Mouse (Mus musculus) cerebellum, postnatal 36 days (tissue): ENCODE results near the gene Tex2.
"Not testable (repeated sequence)": the region's sequence is repeated elsewhere in the genome, so short reads cannot be mapped to it uniquely, and the experiment has no call there.

Experiments used
- DNase-seq, 2 experiments: peaks; one replicate each; pipeline ENCODE4 v3.0.0; 2021 to 2022; ENCODE audit warnings: mixed read lengths in 2 of 2

Gene Tex2

GRCm38 (mm10) chr11:106502631-106503424 is 110.4 kb downstream of the Tex2 start:
- no peak for DNase-seq

GRCm38 (mm10) chr11:106502159-106502505 is 111.1 kb downstream of the Tex2 start:
- DNase-seq, result no peak

- peak; percentile 56 to 60 for DNase-seq
Observed at GRCm38 (mm10) chr11:106501308-106502158, 111.7 kb downstream of the Tex2 start.

DNA sequence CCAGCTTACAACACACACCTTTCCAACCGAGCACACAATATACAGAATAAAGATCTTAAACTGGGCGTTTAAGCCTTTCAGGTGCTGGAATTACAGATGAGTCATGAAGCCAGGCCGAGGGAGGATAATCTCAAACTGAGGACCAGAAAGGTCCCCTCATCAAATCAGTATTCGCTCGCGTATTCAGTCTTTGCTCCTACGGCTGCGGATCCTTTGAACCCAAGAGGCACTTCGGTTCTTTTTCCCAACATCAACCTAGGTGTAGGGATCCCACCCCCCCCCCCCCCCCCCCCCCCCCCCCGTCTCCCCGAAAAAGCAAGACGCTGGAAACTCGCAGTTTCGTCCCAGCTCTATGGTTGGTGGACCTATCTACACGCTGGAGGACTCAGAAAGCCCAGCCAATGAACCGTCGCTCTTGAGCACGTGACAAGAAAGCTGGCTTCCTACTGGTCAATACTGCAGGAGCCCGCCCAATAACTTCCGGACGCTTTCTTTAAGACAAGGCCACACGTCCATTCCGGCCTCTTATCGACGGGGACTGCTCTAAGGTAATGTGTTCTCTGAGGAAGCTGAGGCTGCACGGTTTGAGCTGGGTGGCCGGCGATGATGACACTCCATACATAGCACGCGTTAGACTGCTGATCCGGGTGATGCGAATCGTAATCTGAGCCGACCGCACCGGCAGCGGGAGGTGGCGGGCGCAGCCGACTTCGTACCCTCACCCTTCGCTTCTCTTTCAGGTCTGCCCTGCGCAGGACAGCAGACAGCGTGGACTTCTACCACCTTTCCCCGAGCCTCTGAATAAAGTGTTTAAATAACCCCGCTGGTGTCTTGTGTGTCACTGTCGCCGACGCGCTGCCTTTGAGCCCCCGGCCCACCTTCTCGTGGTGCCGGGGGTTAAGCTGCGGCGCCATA is 112.6 kb downstream of the Tex2 start:
- DNase-seq, result peak; percentile 92 to 97

DNA sequence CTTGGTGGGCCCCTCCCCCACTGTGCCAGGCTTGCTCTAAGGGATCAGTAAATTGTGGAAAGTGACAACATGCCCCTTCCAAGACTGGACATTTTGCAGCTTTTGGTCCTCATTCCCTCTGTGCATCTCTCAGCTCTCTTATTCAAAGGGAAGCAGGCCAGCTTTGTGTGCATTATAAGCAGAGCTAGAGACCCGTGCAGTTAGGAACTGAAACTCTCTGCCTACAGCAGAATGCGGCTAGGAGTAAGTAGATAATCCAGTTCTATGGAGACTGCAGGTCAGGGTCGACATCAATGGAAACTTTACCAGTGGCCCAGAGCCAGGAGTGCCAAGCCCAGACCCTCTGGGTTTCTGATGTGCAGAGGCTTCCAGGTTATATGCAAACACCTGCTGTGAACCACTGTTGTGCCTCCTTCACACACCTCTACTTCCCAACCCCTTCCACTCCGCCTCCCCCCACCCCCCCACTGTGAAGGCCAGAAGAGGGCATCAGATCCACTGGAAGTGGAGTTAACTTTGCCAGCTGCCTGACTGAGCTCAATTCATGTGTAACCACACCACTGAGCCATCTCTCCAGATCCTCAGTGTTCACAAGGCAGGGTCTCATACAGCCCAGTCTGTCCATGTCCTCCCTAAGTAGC is 114.4 kb downstream of the Tex2 start:
- DNase-seq, result no peak

DNA sequence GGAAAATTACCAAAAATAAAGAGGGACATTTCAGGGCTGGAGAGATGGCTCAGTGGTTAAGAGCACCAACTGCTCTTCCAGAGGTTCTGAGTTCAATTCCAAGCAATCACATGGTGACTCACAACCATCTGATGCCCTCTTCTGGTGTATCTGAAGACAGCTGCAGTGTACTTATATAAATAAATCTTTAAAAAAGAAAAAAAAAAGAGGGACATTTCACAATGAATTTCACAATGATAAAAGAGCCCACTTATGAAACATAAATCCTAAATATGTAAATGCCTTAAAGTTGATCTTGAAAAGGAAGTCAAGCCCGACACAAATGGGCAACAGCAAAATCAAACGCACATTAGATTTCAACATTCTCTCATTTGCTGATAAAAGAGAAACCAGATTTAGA is 115.3 kb downstream of the Tex2 start:
- no peak for DNase-seq

- not testable (repeated sequence) for DNase-seq
Observed at GRCm38 (mm10) chr11:106497009-106497408, 116.2 kb downstream of the Tex2 start.

DNA sequence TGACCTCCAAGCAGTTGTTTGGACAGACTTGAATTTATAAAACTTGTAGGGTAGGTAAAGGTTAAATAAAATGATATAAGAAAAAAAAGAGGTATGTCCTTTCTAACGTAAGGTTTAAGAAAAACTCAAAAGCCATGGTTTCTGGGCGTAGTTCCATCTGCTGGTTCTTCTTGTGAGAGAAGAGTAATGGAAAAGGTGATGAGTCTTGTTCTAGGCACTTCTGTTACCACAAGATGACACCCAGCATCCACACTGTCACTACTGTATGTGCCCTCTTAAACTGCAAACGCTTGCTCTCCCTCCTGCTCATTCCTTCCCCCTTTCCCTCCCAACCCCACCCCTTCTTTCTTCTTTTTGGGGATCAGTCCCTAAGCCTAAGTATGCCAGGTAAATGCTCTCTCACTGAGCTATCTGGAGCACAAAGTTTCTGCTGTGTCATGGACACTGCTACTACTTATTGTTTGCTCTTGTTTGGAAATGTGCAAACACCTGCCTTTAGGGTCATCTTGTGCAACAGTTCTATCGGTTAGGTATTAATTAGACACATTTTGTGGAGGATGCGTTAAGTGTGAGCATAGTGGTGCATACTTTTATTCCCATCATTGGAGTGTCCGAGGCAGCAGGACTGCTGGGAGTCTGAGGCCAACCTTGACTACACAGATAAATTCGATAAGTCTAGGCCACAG is 120.1 kb downstream of the Tex2 start:
- no peak for DNase-seq

DNA sequence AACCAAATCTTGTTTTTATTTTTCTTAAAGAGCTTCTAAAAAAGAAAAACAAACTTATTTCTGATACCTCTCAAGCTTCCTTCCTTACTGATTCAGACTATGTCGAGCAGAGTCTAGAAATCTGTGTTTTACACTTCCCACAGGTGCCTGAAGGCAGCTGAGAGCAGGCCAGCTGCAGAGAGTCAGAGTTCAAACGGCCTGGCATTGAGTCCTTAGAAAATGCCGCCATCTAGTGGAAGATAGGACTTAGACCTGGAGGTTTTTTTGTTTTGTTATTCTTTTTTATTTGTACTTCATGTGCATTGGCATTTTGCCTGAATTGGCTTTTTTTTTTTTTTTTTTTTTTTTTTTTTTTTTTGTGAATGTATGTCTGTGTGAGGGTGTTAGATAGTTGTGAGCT is 121.8 kb downstream of the Tex2 start:
- peak; percentile 43 to 46 for DNase-seq

DNA sequence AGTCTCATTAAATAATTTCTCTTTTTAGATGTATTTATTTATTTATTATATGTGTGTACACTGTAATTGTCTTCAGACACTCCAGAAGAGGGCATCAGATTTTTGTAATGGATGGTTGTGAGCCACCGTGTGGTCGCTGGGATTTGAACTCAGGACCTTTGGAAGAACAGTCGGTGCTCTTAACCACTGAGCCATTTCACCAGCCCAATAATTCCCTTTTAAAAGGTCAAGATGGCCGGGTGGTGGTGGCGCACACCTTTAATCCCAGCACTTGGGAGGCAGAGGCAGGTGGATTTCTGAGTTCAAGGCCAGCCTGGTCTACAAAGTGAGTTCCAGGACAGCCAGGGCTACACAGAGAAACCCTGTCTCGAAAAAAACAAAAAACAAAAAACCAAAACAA is 122.6 kb downstream of the Tex2 start:
- not testable (repeated sequence) for DNase-seq

GRCm38 (mm10) chr11:106490057-106490456 is 123.2 kb downstream of the Tex2 start:
- no peak for DNase-seq

DNA sequence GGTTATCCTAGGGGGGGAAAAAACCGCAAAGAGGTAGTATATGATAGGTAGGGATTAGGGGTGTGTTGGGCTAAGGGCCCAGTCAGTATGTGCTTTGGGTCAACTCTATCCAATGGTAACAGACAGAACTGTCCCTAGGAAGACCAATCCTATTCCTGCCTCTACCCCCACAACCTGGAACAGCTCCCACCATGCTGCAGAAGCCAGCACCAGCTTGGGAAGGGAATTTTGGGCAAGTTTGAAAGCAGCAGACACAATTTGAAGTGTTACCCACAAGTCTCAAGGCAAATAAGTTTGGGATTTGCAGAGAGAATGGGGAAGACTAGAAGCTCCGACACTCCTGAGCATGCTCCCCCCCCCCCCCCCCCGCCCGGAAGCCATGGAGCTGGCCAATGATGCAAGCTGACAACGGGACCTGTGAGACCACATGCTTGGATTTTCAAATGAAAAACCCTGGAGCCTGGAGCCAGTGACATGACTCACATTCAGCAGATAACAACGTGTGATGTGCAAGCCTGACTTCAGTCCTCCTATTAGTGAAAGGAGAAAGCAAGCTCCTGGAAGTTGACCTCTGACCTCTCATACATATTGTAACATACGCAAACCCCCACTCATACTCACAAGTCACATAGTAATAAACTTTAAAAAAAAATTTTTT is 124.1 kb downstream of the Tex2 start:
- DNase-seq, result no peak

GRCm38 (mm10) chr11:106488126-106488561 is 125.1 kb downstream of the Tex2 start:
- no peak for DNase-seq

GRCm38 (mm10) chr11:106487733-106488115 is 125.5 kb downstream of the Tex2 start, which contains the start of gene Ern1:
Gene Ern1 (minus strand): TSS chr11:106487852.
- peak; percentile 93 to 96 for DNase-seq

DNA sequence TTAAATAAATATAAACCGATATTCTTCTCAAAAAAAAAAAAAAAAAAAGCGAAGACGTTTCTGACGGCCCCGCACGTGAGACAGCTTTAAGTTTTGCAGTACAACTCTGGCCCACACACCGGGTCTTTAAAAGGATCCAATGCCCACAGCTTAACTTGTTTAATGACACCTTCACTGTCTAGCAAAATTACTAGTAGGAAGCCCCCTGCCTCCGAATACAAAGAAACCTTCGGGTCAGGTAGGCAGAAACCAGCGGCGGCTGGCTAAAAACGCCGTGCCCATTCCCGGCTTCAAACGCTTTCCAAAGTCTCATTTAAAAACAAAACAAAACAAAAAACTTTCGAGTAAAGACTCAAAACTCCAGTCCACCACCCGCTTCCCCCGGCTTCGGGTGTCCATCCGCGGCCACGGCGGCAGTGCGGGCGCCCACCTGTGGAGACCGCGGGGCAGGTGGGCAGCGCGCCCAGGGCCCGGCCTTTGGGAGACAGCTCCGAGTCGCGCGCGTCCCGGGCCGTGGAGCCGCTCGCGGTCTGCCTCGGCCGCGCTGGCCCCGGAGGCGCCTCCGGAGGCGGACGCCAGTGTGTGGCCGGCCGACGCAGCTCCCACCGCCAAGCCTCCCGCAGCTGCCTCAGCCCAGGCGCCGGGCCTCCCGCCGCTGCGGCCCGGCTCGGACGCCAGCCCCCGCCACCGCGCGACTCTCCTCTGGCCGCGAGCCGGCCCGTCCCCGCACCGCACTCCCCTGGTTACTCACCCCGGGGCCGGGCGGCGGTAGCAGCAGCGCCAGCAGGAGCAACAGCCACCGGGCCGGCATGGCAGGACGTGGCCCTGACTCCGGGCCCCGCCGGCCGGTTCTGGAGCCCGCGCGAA is 126.1 kb downstream of the Tex2 start:
- DNase-seq, result peak; percentile 56 to 65

DNA sequence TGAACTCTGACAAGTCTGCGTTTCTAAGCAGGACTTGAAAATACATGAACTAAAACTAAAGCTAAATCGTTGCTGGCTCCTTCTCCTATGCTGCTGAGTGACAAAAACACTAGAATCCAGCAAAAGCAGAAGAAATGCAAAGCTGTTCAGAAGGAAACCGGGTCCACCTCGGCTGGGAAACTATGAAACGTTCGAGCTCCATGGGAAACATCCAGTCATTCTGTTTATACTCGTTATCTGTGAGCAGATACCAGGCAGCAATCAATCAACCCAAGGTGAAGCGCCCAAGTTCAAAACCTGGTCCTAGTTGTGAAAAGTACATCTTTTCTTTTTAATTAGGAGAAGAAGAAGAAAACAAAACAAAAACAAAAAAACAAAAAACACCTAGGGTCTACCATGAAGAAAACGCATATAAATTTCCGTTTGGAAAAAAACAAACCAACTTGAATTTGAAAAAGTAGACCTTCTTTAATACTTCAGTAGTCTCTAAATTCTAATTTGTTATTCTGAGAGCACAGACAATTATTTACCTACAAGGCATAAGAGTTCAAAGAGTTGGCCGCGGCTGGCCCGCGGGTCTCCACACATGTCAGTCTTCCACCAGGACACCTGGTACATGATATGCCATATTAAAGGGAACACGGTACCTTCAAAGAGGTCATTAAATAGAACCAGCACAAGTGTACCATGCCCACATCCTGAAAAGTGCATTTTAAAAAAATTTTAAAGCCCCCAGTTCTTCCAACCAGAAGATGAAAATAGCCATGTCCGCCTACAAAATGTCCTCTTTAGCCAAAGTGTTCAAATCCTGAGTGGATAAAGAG is 127.0 kb downstream of the Tex2 start:
- DNase-seq, result no peak

DNA sequence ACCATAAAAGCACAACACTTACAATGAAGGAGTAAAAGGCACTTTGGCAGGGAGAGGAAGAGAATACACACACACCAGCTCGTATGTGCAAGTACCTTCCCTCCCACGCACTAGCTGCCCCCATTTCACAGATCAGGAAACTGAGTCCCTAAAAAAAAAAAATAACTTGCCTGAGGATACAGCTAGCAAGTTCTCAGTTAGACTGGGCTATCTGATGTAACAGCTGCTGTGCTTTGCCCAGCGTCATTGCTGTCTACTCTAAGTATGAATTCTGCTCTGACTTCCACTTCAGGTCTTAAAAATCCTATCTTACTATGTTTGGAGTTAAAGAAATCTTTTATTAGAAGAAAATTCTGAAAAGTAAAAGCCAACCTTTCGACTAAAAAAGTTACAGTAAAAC is 127.6 kb downstream of the Tex2 start:
- no peak for DNase-seq

DNA sequence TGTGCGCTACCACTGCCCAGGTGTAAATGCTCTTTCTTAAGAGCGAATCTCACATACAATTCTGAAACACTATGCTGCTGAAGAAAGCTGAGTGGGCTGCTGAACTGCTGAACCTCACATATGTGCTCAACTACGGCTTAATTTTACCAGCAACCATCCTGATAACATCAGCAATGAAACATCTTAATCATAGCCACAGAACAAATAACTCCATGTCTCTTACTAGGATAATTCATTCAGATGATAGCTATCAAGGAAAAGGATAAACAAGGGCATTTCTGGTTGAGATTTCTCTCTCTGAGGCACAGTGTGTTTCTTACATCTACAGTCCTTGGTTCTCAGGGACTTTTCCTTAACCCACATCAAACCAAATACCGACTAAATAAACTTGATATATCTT is 128.3 kb downstream of the Tex2 start:
- DNase-seq, result no peak

GRCm38 (mm10) chr11:106482867-106483266 is 130.4 kb downstream of the Tex2 start:
- DNase-seq, result no peak
